Mouse (Mus musculus) megakaryocyte-erythroid progenitor cell, adult 5 weeks (primary cell): ENCODE results near the gene U2af2. TPM values are rescaled to one million over a fixed set of nuclear protein-coding genes. Genes with fewer than 3 reads are reported as not detected.

Experiments
- polyA plus RNA-seq: library from polyadenylated mRNA; stranded (reverse); fragments of >175 nt; gene quantifications from 2 replicates; pipeline ENCODE4 v1.2.3, GENCODE M21; 2012

Gene U2af2
- polyA plus RNA-seq = 486 and 623 TPM in 2 replicates

DNA sequence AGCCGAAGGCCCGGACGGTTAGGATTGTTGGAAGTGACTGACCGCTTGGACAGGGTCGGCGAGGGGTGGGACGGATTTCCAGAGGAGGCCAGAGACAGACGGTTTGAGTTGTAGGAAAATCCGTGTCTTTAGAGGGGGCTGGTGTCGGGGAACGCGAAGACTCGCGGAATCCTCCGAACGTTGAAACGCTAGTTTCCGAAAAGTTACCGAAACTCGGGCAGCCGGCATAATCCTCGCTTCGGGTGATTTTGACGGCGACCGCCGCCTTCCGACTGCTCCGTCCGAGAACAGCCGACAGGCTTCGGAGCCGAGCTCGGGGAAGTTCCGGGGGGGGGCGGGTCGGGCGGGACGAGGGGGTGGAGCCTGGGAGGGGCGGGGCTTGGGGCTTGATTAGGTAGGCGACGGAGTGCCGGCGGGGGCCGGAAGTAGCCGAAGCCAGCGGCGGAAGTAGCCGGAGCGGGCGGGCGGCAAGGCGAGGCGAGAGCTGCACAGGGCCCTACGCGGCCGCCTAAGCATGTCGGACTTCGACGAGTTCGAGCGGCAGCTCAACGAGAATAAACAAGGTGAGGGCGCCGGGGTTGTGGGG is at the start of gene U2af2:
Gene U2af2 (plus strand): TSS at position 370 of the 586 bp plus-strand sequence.

DNA sequence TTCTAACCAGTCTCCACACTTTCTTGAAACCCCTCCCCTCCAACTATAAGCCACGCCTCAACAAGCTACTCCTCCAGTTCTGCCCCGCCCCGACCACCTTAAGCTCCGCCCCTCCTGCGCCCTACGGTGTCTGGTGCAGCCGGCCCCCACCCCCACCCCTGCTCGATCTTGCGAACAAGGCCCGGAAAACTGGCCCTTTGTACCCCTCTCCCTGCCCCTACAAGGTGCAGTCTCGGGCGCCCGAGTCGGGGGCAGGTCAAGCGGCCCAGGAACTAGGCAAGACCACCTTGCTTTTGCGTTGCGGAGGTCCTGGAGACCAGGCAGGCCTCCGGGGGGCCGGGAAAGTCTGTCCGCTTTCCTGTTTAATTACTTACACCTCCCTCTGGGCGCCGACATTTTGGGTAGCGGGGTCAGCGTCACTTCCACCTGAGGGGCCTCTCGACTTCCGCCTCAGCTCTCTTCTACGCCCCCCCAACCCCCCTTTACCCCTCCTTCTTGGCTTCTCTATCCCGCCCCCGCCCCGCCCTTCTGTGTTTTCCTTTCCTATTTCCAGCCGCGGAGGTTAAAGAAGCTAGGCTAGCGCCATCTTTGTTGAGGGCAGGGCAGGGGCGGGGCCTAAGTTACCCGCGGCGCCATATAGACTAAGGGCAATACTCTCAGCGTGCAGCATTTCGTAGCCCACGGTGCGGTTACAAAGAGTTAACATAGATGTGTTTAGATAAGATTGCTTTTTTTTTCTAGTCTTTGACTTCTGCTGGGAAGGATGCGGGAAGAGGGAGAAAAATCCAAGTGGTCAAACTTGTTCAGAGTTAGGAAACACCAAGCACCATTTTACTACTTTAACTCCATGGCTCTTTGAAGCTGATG is 47.5 kb upstream of the U2af2 start, which contains the start of the genes Zfp524 and Fiz1:
Gene Zfp524 (plus strand): TSS at position 165 of the 867 bp plus-strand sequence.
Gene Fiz1 (minus strand): TSS at position 447 of the 867 bp plus-strand sequence.

DNA sequence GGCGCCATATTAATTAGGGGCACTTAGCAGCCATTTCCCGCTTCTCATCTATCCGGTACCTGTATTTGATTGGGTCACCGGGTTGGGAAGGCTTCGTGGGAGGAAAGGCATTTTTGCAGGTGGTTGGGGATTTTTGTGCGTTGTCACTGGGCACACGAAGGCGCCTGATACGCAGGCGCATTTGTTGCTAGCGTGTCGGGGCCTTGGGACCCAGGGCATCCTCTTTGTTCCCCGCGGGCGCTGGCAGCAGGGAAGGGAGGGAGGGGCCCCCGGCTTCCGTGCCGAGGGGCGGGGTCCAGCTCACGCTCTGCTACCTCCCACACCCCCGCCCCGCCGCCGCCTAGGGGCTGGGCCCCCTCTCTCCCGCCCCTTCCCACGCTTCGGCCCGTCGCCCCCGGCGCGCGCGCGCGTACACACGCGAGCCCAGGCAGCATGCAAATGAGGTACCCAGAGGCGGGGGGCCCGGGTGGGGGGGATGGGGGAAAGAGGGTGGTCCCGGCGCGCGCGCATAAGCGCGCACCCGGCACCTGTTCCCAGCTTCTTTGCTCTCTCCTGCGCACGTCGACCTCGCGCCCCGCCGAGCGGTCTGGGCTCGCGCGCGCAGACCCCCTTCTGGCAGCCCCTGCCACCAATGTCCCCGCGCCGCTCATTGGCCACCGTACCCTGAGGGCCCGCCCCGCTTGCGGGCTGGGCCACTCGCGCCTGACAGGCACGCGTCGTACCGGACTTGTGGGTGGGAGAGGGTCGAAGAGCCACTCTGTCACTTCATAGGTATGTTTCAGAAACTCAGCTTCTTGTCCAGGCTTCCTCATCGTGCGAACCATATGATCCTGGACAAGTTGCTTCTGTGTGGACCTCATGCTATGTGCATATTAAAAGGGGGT is 46.6 kb upstream of the U2af2 start, which contains the start of gene Gm44973:
Gene Gm44973 (plus strand): TSS at position 379 of the 884 bp plus-strand sequence.

DNA sequence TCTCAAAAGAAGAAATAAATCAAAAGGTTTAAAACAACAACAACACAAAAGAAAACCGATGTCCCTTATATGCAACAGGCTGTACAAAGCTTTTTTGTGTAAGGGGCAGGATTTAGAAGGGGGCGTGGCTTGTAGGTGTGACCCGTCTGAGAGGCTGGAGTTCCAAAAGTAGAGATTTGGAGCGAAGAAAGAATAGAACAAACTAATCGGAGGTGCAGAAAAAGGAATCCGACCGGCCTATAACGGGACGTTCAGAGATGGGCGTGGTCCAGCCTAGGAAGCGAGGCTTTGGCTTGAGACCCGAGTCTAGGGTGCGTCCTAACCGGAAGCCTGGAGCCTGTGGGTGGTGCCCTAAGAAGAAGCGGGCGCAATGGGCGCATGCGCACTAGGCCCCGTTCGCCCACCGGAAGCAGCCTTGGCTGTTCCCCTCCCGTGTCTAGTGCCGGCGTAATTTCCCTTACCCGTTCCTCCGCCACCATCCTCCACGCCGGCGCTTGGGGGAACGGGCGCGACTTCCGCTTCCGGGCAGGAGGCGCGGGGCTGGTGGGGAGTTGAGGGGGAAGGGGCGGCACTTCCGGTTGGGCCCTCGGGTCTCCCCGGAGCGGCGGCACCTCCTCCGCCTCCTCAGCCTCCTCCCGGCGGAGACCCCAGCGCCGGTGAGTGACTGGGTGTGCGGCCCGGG is 41.8 kb upstream of the U2af2 start, which contains the start of the genes Zfp865 and Ccdc106:
Gene Zfp865 (plus strand): TSS at position 377 of the 682 bp plus-strand sequence.
Gene Ccdc106 (plus strand): TSS at position 554 of the 682 bp plus-strand sequence.

GRCm38 (mm10) chr7:5033818-5034217 is 28.1 kb upstream of the U2af2 start, which contains the start of gene 4632433K11Rik:
4632433K11Rik (plus strand) TSS chr7:5034118.

DNA sequence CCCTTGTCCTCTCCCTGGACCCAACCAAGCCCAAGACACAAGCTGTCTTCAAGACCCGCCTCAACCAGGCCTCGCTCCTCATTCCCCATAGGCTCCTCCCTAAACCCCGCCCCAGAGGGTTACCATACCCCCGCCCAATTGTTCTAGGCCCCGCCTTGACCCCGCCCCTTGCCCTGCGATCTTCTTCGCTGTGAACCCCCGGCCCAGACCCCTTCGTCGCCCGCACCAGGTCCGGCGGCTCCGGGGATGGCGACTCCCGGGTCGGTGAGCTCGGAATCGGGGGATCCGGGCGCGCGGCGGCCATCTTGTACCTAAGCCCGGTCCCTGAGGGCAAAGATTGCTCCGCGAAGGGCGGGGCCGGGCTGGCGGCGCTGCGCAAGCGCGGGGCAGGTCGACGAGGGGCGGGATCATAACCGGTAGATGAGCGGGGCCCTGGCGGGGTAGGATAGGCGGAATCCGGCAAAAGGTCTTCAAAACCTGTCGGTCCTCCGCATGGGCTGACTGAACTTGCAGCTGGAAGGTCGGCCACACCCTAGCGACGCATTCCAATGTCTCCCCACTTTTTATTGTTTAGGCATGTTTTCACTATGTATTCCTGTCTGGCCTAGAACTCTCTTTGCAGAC is 23.7 kb upstream of the U2af2 start, which contains the start of gene Zfp784:
Gene Zfp784 (minus strand): TSS at position 338 of the 624 bp plus-strand sequence.

GRCm38 (mm10) chr7:5051193-5052192 is 10.4 kb upstream of the U2af2 start, which contains the start of gene Zfp580:
Zfp580 (plus strand) TSS chr7:5051538.

GRCm38 (mm10) chr7:5080010-5080751 is 18.2 kb downstream of the U2af2 start, which contains the start of gene Epn1:
Epn1 (plus strand) TSS chr7:5080235.

DNA sequence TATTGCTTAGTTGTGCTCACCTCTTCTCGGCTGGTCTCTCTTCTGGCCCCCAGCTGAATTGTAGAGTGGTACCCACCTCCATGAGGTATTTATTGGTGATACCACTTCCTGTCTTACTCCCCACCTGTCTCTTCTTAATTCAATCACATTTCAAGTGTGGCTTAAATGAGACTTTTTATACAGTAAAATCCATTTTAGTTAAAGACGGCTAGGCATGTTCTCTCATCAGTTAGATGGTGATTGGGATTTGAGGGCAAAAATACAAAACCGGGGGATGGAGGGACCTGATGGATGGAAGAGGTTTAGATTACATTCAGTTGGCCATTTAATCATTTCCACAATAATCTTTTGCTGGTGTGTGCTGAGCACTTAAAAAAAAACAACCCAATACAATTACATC is 54.9 kb downstream of the U2af2 start, which contains the start of gene Rfpl4:
Gene Rfpl4 (minus strand): TSS at position 101 of the 400 bp plus-strand sequence.

GRCm38 (mm10) chr7:5125549-5126406 is 63.8 kb downstream of the U2af2 start, which contains the start of gene Rasl2-9:
Rasl2-9 (minus strand) TSS chr7:5125950.

Other genes with a start within 250 kb of the U2af2 start
- gene Ube2s, start 249.6 kb upstream of the U2af2 start, polyA plus RNA-seq = 251 TPM in 2 replicates
- gene Shisa7, start 217.4 kb upstream of the U2af2 start, polyA plus RNA-seq = 0.24 and 0.79 TPM in 2 replicates
- gene Isoc2b, start 191.9 kb upstream of the U2af2 start, polyA plus RNA-seq = 7.7 and 11.8 TPM in 2 replicates
- 27.0 and 29.3 TPM in 2 replicates for gene Isoc2a, start 185.0 kb upstream of the U2af2 start, polyA plus RNA-seq
- gene Gm36210, start 155.6 kb upstream of the U2af2 start, polyA plus RNA-seq = 0.09 and 0.28 TPM in 2 replicates
- gene Zfp628, start 146.9 kb upstream of the U2af2 start, polyA plus RNA-seq = 76.1 and 85.0 TPM in 2 replicates
- gene Nat14, start 140.1 kb upstream of the U2af2 start, polyA plus RNA-seq = 1.3 and 1.9 TPM in 2 replicates
- 0.08 and 0.10 TPM in 2 replicates for gene Ssc5d, start 136.4 kb upstream of the U2af2 start, polyA plus RNA-seq
- gene Sbk2, start 97.7 kb upstream of the U2af2 start, polyA plus RNA-seq = 0.04 and 0.17 TPM in 2 replicates
- not detected in 2 replicates for gene Sbk3, start 91.0 kb upstream of the U2af2 start, polyA plus RNA-seq
- 53.1 and 73.1 TPM in 2 replicates for gene Zfp579, start 66.0 kb upstream of the U2af2 start, polyA plus RNA-seq
- gene Zfp524, start 47.7 kb upstream of the U2af2 start, polyA plus RNA-seq = 49.6 and 56.4 TPM in 2 replicates
- 55.3 and 63.3 TPM in 2 replicates for gene Fiz1, start 47.4 kb upstream of the U2af2 start, polyA plus RNA-seq
- not detected in 2 replicates for gene Gm44973, start 46.6 kb upstream of the U2af2 start, polyA plus RNA-seq
- 75.2 and 76.9 TPM in 2 replicates for gene Zfp865, start 41.8 kb upstream of the U2af2 start, polyA plus RNA-seq
- 0.83 and 1.2 TPM in 2 replicates for gene Ccdc106, start 41.6 kb upstream of the U2af2 start, polyA plus RNA-seq
- gene 4632433K11Rik, start 28.0 kb upstream of the U2af2 start, polyA plus RNA-seq = not detected in 2 replicates
- gene Zfp784, start 23.7 kb upstream of the U2af2 start, polyA plus RNA-seq = 1.3 and 2.7 TPM in 2 replicates
- 36.3 and 49.1 TPM in 2 replicates for gene Zfp580, start 10.6 kb upstream of the U2af2 start, polyA plus RNA-seq
- 527 and 560 TPM in 2 replicates for gene Epn1, start 18.1 kb downstream of the U2af2 start, polyA plus RNA-seq
- not detected in 2 replicates for gene Rfpl4, start 54.8 kb downstream of the U2af2 start, polyA plus RNA-seq
- 0.11 TPM in 1 of 2 replicates, not detected in the other for gene Rasl2-9, start 63.8 kb downstream of the U2af2 start, polyA plus RNA-seq
- gene Vmn1r55, start 87.5 kb downstream of the U2af2 start, polyA plus RNA-seq = not detected in 2 replicates
- gene Vmn1r56, start 134.6 kb downstream of the U2af2 start, polyA plus RNA-seq = not detected in 2 replicates
- not detected in 2 replicates for gene Vmn1r57, start 156.3 kb downstream of the U2af2 start, polyA plus RNA-seq